Mouse (Mus musculus) stomach, postnatal 0 days (tissue): ENCODE measurements at regions not wholly inside any gene's neighbourhood (a gene's known extent, or its start where the extent isn't known, plus 50 kb on each side); places are given as distances from the start of the nearest gene placed in this dataset.

Source experiments
- CTCF ChIP-seq: IDR thresholded peaks from 2 replicates; pipeline ENCODE4 v1.5.1; 2016; ENCODE audit warnings: antibody characterized with exemption, low read depth, mild to moderate bottlenecking, moderate library complexity
- EP300 ChIP-seq: optimal IDR thresholded peaks from 2 replicates; pipeline ENCODE3; 2016; ENCODE audit warnings: antibody characterized with exemption

DNA sequence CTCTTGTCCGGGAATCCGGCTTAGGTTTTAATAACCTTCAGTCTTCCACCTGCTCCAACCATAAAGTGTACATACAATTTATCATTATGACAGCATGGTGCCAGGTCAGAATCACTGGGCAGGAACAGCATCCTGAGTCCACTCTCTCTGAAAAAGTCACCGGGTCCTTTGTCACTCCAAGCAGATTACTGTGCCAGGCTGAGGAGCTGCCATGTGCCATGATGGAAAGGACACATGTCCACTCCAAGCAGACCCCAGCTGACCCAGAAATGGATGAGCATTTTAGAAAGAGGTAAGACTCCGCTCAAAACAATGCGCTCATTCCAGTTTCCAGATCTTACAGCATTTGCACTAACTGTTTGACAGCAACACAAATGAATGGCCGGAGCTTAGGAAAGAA is 172.4 kb upstream of the Arglu1 start:
- TF ChIP-seq CTCF: no peak
- TF ChIP-seq EP300: no peak
